Mouse (Mus musculus): ENCODE results near the gene Fndc9. TPM values are rescaled to one million over a fixed set of nuclear protein-coding genes. Genes with fewer than 3 reads are reported as not detected.

The Fndc9 gene
- polyA plus RNA-seq, 1 experiment from 2014 or later: not detected

DNA sequence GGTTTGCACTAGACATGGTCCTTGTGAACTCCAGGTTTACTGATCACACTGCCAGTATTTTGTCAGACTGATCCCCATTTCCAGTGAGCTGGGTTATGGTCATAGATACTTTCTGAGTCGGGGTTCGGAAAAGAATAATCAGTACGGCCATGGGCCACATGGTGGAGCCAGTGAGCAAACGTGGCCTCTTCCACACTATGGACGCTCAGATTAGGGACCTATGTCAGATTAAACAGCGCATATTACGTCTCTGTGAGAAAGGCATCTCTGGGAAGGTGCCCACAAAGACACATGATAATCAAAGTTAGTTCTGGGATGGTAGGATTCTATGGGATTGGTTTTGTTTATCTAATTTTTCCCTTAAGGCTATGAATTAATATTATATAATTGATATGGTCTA lies 33.7 kb downstream of the Fndc9 start:
- H3K4me2 ChIP-seq (replicated peaks): no peak overlapping the region
- H3K4me1 ChIP-seq (replicated peaks): no peaks in the 10 kb centered on the region
- no peaks in the 10 kb centered on the region for H3K27me3 ChIP-seq (replicated peaks)
- ATAC-seq: peak; percentile 39; the same call in 1 of the 2 replicates
- H3K9me3 ChIP-seq: no peaks in the 10 kb centered on the region
- no peaks in the 10 kb centered on the region for H3K36me3 ChIP-seq
- H3K9ac ChIP-seq: no peak overlapping the region
- no peak overlapping the region for H3K27ac ChIP-seq
- no peak overlapping the region for H3K4me3 ChIP-seq (replicated peaks)
- 27% methylated on average over 7 of the region's 7 CpGs for WGBS

- Histone ChIP-seq H3K9ac (no peak overlapping the region), H3K4me1 (replicated peaks) (no peaks in the 10 kb centered on the region), H3K36me3 (no peaks in the 10 kb centered on the region), H3K4me3 (replicated peaks) (no peak overlapping the region), H3K9me3 (no peaks in the 10 kb centered on the region), H3K4me2 (replicated peaks) (no peak overlapping the region), H3K27ac (no peak overlapping the region), H3K27me3 (replicated peaks) (no peaks in the 10 kb centered on the region)
- 62% methylated on average over 9 of the region's 9 CpGs for WGBS
- no peak for ATAC-seq
Measured at GRCm38 (mm10) chr11:46269391-46269790, 34.1 kb downstream of the Fndc9 start.

DNA sequence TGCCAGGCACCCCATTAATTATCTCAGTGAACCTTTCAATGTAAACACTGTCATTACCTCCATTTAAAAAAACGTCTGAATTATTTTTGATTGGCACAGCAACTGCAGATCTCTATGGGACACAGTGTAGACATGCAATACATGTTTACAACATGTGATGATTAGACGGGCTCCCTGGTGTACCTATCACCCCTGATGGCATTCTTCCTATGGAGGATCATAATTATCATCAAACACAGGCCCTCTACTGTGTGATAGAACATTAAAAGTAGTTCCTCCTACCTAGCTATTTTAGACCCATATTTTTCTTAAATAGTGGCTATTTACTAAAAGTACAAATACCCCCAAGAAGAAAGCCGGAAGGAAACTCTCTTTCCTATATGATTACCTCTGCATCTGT lies 34.6 kb downstream of the Fndc9 start:
- WGBS: 54% methylated on average over 3 of the region's 3 CpGs
- Histone ChIP-seq H3K27ac (no peak overlapping the region), H3K36me3 (no peaks in the 10 kb centered on the region), H3K4me3 (replicated peaks) (no peak overlapping the region), H3K4me1 (replicated peaks) (no peaks in the 10 kb centered on the region), H3K9me3 (no peaks in the 10 kb centered on the region), H3K9ac (no peak overlapping the region), H3K27me3 (replicated peaks) (no peaks in the 10 kb centered on the region), H3K4me2 (replicated peaks) (no peak overlapping the region)
- ATAC-seq: no peak

DNA sequence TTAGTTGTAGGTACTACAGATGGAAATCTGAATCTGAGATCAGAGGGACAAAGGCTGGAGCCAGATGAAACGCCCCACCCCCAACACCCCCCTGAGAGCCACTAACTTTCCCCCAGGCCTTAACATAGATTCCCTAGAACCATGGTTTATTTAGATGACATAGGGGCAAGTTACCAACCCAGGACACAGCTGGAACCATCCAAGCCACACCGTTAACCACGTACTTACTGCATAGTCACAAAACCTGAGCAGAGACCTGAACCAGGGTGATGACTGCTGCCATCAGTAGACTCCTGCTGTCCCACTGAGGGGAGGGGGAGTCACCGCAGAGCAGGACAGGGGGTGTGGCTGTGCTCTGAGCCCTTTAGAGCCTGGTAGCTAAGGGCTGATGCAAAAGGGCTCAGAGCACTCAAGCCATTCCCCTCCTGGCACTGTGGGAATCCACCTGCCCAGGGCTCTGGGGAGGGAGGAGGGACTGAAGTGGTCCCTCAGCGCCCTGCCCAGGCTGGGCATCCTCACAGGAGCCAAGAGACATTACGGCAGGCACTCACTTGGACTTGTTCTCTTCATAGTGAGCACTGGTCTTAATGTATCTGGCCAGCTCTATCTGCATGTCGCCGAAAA lies 36.8 kb downstream of the Fndc9 start:
- Histone ChIP-seq H3K4me3 (replicated peaks) (no peak overlapping the region), H3K27ac (no peak overlapping the region), H3K4me2 (replicated peaks) (no peak overlapping the region), H3K27me3 (replicated peaks) (no peaks in the 10 kb centered on the region), H3K9me3 (no peaks in the 10 kb centered on the region), H3K4me1 (replicated peaks) (no peaks in the 10 kb centered on the region), H3K9ac (no peak overlapping the region), H3K36me3 (no peaks in the 10 kb centered on the region)
- WGBS: 75% methylated on average over 8 of the region's 8 CpGs
- no peak for ATAC-seq

DNA sequence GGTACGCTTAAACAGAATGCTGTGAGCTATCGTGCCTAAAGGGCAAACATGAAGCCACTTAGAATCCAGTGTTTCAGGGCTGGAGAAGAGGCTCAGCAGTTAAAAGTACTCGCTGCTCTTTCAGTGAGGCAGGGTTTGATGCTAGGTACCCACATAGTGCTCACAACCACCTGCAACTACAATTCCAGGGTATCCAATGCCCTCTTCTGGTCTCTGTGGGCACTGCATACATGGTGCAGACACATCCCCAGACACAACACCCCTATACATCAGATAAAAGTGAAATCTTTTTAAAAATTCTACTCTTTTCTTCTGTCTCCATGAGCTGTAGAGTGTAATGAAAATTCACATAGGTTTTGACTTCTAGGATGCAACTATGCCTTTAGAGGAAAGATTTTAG lies 38.6 kb downstream of the Fndc9 start:
- Histone ChIP-seq H3K4me3 (replicated peaks) (no peak overlapping the region), H3K27ac (no peak overlapping the region), H3K27me3 (replicated peaks) (no peaks in the 10 kb centered on the region), H3K9ac (no peak overlapping the region), H3K36me3 (no peaks in the 10 kb centered on the region), H3K4me2 (replicated peaks) (no peak overlapping the region), H3K9me3 (no peaks in the 10 kb centered on the region), H3K4me1 (replicated peaks) (no peaks in the 10 kb centered on the region)
- no peak for ATAC-seq
- WGBS: 96% methylated on average over 3 of the region's 3 CpGs

GRCm38 (mm10) chr11:46275302-46275701 lies 40.0 kb downstream of the Fndc9 start:
- H3K4me2 ChIP-seq (replicated peaks): no peak overlapping the region
- no peaks in the 10 kb centered on the region for H3K4me1 ChIP-seq (replicated peaks)
- 5% methylated on average over 6 of the region's 6 CpGs for WGBS
- no peak overlapping the region for H3K4me3 ChIP-seq (replicated peaks)
- H3K36me3 ChIP-seq: no peaks in the 10 kb centered on the region
- H3K27ac ChIP-seq: no peak overlapping the region
- H3K27me3 ChIP-seq (replicated peaks): no peaks in the 10 kb centered on the region
- no peaks in the 10 kb centered on the region for H3K9me3 ChIP-seq
- no peak overlapping the region for H3K9ac ChIP-seq
- ATAC-seq: peak; percentile 88

DNA sequence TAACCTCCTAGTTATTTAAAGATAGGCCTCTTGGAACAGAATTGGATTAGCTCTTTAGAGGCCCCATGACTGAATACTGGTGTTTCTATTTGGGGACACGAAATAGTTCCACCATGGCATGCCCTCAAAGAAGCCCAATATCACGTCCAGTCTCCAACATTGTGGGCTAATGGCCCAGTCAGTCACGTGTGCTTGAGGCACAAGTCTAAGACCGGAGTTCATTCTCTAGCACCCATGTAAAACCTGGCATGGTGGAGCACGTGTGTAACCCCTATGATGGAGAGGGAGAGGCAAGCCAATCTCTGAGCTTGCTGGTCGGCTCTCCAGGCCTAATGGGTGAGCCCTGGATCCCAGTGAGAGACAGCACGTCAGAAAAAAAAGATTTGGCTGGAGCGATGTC lies 40.8 kb downstream of the Fndc9 start:
- H3K27ac ChIP-seq: no peak overlapping the region

DNA sequence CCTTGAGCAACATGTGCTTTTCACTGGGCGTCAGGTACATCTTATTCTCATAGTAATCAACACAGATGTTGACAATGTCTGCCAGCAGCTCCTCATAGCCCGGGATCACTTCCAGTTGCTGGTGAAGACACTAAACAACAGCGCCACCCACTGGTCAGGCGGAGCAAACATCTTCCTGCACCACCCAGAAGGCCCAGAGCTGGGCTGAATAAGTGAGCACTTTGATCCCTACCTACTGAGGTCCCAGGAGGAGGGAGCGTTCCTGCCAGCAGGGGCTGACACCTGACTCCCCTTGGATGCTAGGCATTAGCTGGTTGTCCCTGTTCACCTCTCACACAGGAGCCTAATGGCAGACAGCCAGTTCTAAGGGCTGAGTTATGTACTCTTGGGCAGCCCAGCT lies 41.4 kb downstream of the Fndc9 start:
- no peak overlapping the region for H3K4me2 ChIP-seq (replicated peaks)
- H3K36me3 ChIP-seq: no peaks in the 10 kb centered on the region
- H3K4me3 ChIP-seq (replicated peaks): no peak overlapping the region
- no peaks in the 10 kb centered on the region for H3K9me3 ChIP-seq
- 48% methylated on average over 5 of the region's 5 CpGs for WGBS
- no peaks in the 10 kb centered on the region for H3K27me3 ChIP-seq (replicated peaks)
- H3K9ac ChIP-seq: no peak overlapping the region
- H3K4me1 ChIP-seq (replicated peaks): no peaks in the 10 kb centered on the region
- H3K27ac ChIP-seq: no peak overlapping the region
- ATAC-seq: peak; percentile 39; the same call in 1 of the 2 replicates

More for the DNA sequence above, 40.8 kb downstream of the Fndc9 start:
- Histone ChIP-seq H3K4me3 (replicated peaks) (no peak overlapping the region), H3K9me3 (no peaks in the 10 kb centered on the region), H3K4me2 (replicated peaks) (no peak overlapping the region), H3K36me3 (no peaks in the 10 kb centered on the region), H3K27me3 (replicated peaks) (no peaks in the 10 kb centered on the region), H3K9ac (no peak overlapping the region), H3K4me1 (replicated peaks) (no peaks in the 10 kb centered on the region)
- WGBS: 93% methylated on average over 8 of the region's 8 CpGs
- no peak for ATAC-seq

- H3K4me3 ChIP-seq (replicated peaks): no peak overlapping the region
- H3K4me1 ChIP-seq (replicated peaks): no peaks in the 10 kb centered on the region
- no peak overlapping the region for H3K9ac ChIP-seq
- no peaks in the 10 kb centered on the region for H3K27me3 ChIP-seq (replicated peaks)
- H3K9me3 ChIP-seq: no peaks in the 10 kb centered on the region
- WGBS: 82% methylated on average over 5 of the region's 5 CpGs
- H3K36me3 ChIP-seq: no peaks in the 10 kb centered on the region
- no peak overlapping the region for H3K4me2 ChIP-seq (replicated peaks)
- H3K27ac ChIP-seq: no peak overlapping the region
- ATAC-seq: no peak
Measured at GRCm38 (mm10) chr11:46278140-46278539, 42.8 kb downstream of the Fndc9 start.

GRCm38 (mm10) chr11:46278709-46279108 lies 43.4 kb downstream of the Fndc9 start:
- H3K27me3 ChIP-seq (replicated peaks): no peaks in the 10 kb centered on the region
- 91% methylated on average over 12 of the region's 12 CpGs for WGBS
- no peak overlapping the region for H3K9ac ChIP-seq
- no peak for ATAC-seq
- H3K9me3 ChIP-seq: no peaks in the 10 kb centered on the region
- no peak overlapping the region for H3K4me3 ChIP-seq (replicated peaks)
- no peaks in the 10 kb centered on the region for H3K36me3 ChIP-seq
- H3K4me1 ChIP-seq (replicated peaks): no peaks in the 10 kb centered on the region
- no peak overlapping the region for H3K27ac ChIP-seq
- H3K4me2 ChIP-seq (replicated peaks): no peak overlapping the region

DNA sequence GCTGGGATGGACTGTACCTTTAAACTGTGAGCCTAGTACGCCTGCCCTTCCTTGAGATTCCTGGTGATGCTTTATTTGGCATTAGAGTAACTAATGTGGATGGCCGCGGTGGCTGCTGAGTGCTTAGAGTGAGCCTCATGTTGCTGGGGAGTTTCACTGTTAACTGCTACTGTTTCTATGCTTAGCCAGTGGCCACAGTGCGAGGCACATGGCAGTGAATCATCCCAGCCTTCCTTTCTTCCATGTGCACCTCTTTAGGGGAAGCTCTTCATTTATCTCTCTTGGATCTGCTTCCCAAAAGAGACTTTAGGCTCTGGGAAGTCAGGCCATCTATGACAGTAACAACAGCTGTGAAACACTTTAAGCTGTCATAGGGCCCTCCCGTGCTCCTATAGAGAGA lies 47.3 kb downstream of the Fndc9 start:
- no peak overlapping the region for H3K27ac ChIP-seq
- ATAC-seq: no peak
- H3K9ac ChIP-seq: no peak overlapping the region
- WGBS: 80% methylated on average over 5 of the region's 5 CpGs
- no peaks in the 10 kb centered on the region for H3K27me3 ChIP-seq (replicated peaks)
- H3K9me3 ChIP-seq: no peaks in the 10 kb centered on the region
- no peaks in the 10 kb centered on the region for H3K4me1 ChIP-seq (replicated peaks)
- no peak overlapping the region for H3K4me2 ChIP-seq (replicated peaks)
- H3K36me3 ChIP-seq: no peaks in the 10 kb centered on the region
- H3K4me3 ChIP-seq (replicated peaks): no peak overlapping the region

GRCm38 (mm10) chr11:46283800-46284199 lies 48.5 kb downstream of the Fndc9 start:
- Histone ChIP-seq H3K4me1 (replicated peaks) (no peaks in the 10 kb centered on the region), H3K27ac (no peak overlapping the region), H3K9me3 (no peaks in the 10 kb centered on the region), H3K9ac (no peak overlapping the region), H3K4me3 (replicated peaks) (no peak overlapping the region), H3K4me2 (replicated peaks) (no peak overlapping the region), H3K27me3 (replicated peaks) (no peaks in the 10 kb centered on the region), H3K36me3 (no peaks in the 10 kb centered on the region)
- WGBS: 90% methylated on average over 6 of the region's 6 CpGs
- ATAC-seq: no peak

GRCm38 (mm10) chr11:46286803-46287202 lies 51.5 kb downstream of the Fndc9 start:
- 52% methylated on average over 6 of the region's 6 CpGs for WGBS
- no peaks in the 10 kb centered on the region for H3K36me3 ChIP-seq
- ATAC-seq: no peak

More at GRCm38 (mm10) chr11:46286803-46287202, 51.5 kb downstream of the Fndc9 start:
- no peaks in the 10 kb centered on the region for H3K9me3 ChIP-seq
- H3K27ac ChIP-seq: no peak overlapping the region
- no peak overlapping the region for H3K4me3 ChIP-seq (replicated peaks)
- H3K27me3 ChIP-seq (replicated peaks): no peaks in the 10 kb centered on the region
- no peaks in the 10 kb centered on the region for H3K4me1 ChIP-seq (replicated peaks)
- no peak overlapping the region for H3K9ac ChIP-seq
- H3K4me2 ChIP-seq (replicated peaks): no peak overlapping the region

Measured in intestine, embryonic 15.5 days (tissue).